Mouse (Mus musculus) kidney, adult 2 months (tissue): ENCODE data around the gene Gm37240.

Experiments
- CTCF ChIP-seq: fragments of 200-500 bp; conservative IDR thresholded peaks from 2 replicates; pipeline ENCODE4 v1.5.1; 2011; ENCODE audit warnings: low read depth, mild to moderate bottlenecking, control low read depth, low read length, moderate library complexity, mixed read lengths; ENCODE audit not compliant: insufficient read depth, insufficient read length
- POLR2A ChIP-seq: fragments of 200-500 bp; IDR thresholded peaks from one replicate; pipeline ENCODE4 v1.6.1; 2011; ENCODE audit warnings: low read depth, low read length, control low read depth

GRCm38 (mm10) chr3:84555780-84556179 is 1331.5 kb downstream of the Gm37240 start:
- TF ChIP-seq POLR2A (no peak), CTCF (no peak)
